Mouse (Mus musculus) C2C12 (cell line): ENCODE data around the gene Hsd17b14. TPM values are rescaled to one million over a fixed set of nuclear protein-coding genes. Genes with fewer than 3 reads are reported as not detected.

ENCODE experiments used
- H3K27me3 ChIP-seq: one replicate; pipeline ENCODE4 v1.6.1; 2011; ENCODE audit not compliant: control insufficient read depth, insufficient read depth, insufficient read length
- H3K36me3 ChIP-seq: one replicate; pipeline ENCODE4 v1.6.1; 2011; ENCODE audit not compliant: control insufficient read depth, insufficient read depth
- H3K4me3 ChIP-seq: one replicate; pipeline ENCODE4 v1.5.1; 2011; ENCODE audit warnings: mild to moderate bottlenecking, control low read depth; ENCODE audit not compliant: poor library complexity, insufficient read depth, severe bottlenecking
- H3K79me2 ChIP-seq: one replicate; pipeline ENCODE4 v1.6.1; 2011; ENCODE audit not compliant: control insufficient read depth, insufficient read depth
- H3K79me3 ChIP-seq: one replicate; pipeline ENCODE4 v1.6.1; 2011; ENCODE audit warnings: low read depth, control low read depth
- H3ac ChIP-seq: one replicate; pipeline ENCODE3; 2011; ENCODE audit warnings: low read depth; ENCODE audit not compliant: control insufficient read depth, insufficient read length
- CEBPB ChIP-seq: IDR thresholded peaks from one replicate; pipeline ENCODE4 v1.6.1; 2011; ENCODE audit warnings: low read depth, mild to moderate bottlenecking, control low read depth, moderate library complexity
- CTCF ChIP-seq: IDR thresholded peaks from one replicate; pipeline ENCODE4 v1.5.1; 2011; ENCODE audit not compliant: control insufficient read depth, insufficient read depth, insufficient read length
- FOSL1 ChIP-seq: IDR thresholded peaks from one replicate; pipeline ENCODE4 v1.8.0; 2011; ENCODE audit warnings: mild to moderate bottlenecking, low read length; ENCODE audit not compliant: poor library complexity, insufficient read depth, severe bottlenecking
- MAX ChIP-seq: IDR thresholded peaks from one replicate; pipeline ENCODE4 v1.6.1; 2011; ENCODE audit warnings: mild to moderate bottlenecking, control low read depth
- MYOD1 ChIP-seq: IDR thresholded peaks from one replicate; pipeline ENCODE4 v1.6.1; 2011; ENCODE audit warnings: low read depth; ENCODE audit not compliant: control insufficient read depth, insufficient read length
- MYOG ChIP-seq: IDR thresholded peaks from one replicate; pipeline ENCODE4 v1.6.1; 2011; ENCODE audit not compliant: control insufficient read depth, insufficient read length; ENCODE audit errors: extremely low read depth
- USF1 ChIP-seq: IDR thresholded peaks from one replicate; pipeline ENCODE4 v1.6.1; 2011; ENCODE audit warnings: low read depth, mild to moderate bottlenecking, control low read depth, moderate library complexity
- polyA plus RNA-seq: library from polyadenylated mRNA; unstranded; fragments of >200 nt; fragmentation: generic; extraction: Trizol; gene quantifications from one replicate; pipeline ENCODE4 v1.2.1, GENCODE M21; 2012; ENCODE audit warnings: missing spikeins

Gene Hsd17b14
- polyA plus RNA-seq, 1 experiment: 1.7 TPM

GRCm38 (mm10) chr7:45617042-45617695 lies 62.5 kb downstream of the Hsd17b14 start, which contains the start of gene Fut1:
Gene Fut1, plus strand, starts transcription at chr7:45617289.
- H3K4me3 ChIP-seq: no peak within 1 kb of the TSS
- no peak within 1 kb of the TSS for H3ac ChIP-seq
- H3K27me3 ChIP-seq: no peaks in the 10 kb centered on the region
- no peaks in the 10 kb centered on the region for H3K36me3 ChIP-seq
- H3K79me3 ChIP-seq: no peaks in the 10 kb centered on the region
- no peaks in the 10 kb centered on the region for H3K79me2 ChIP-seq
- TF ChIP-seq MAX (no peak), MYOD1 (no peak), FOSL1 (no peak), USF1 (no peak), CTCF (no peak), CEBPB (no peak), MYOG (no peak)

Other genes starting within 250 kb of the Hsd17b14 start
- 10.6 TPM for gene Trpm4, start 221.1 kb upstream of the Hsd17b14 start, polyA plus RNA-seq
- 0.51 TPM for gene Hrc, start 219.6 kb upstream of the Hsd17b14 start, polyA plus RNA-seq
- gene Ppfia3, start 187.9 kb upstream of the Hsd17b14 start, polyA plus RNA-seq: 4.8 TPM
- gene Lin7b, start 184.3 kb upstream of the Hsd17b14 start, polyA plus RNA-seq: 0.94 TPM
- 321 TPM for gene Snrnp70, start 159.2 kb upstream of the Hsd17b14 start, polyA plus RNA-seq
- gene Kcna7, start 149.2 kb upstream of the Hsd17b14 start, polyA plus RNA-seq: 0.01 TPM
- gene Ntf5, start 141.2 kb upstream of the Hsd17b14 start, polyA plus RNA-seq: 0.92 TPM
- not detected for gene Lhb, start 134.1 kb upstream of the Hsd17b14 start, polyA plus RNA-seq
- 25.2 TPM for gene Gys1, start 120.0 kb upstream of the Hsd17b14 start, polyA plus RNA-seq
- 179 TPM for gene Ruvbl2, start 116.8 kb upstream of the Hsd17b14 start, polyA plus RNA-seq
- gene Ftl1, start 95.0 kb upstream of the Hsd17b14 start, polyA plus RNA-seq: 14,288 TPM
- gene Bax, start 88.0 kb upstream of the Hsd17b14 start, polyA plus RNA-seq: 642 TPM
- gene Tulp2, start 73.0 kb upstream of the Hsd17b14 start, polyA plus RNA-seq: not detected
- not detected for gene Gm45808, start 68.1 kb upstream of the Hsd17b14 start, polyA plus RNA-seq
- gene Dhdh, start 66.1 kb upstream of the Hsd17b14 start, polyA plus RNA-seq: 0.07 TPM
- gene Nucb1, start 44.5 kb upstream of the Hsd17b14 start, polyA plus RNA-seq: 115 TPM
- 32.5 TPM for gene Ppp1r15a, start 28.6 kb upstream of the Hsd17b14 start, polyA plus RNA-seq
- gene Plekha4, start 28.6 kb upstream of the Hsd17b14 start, polyA plus RNA-seq: 0.89 TPM
- gene Bcat2, start 15.3 kb downstream of the Hsd17b14 start, polyA plus RNA-seq: 26.5 TPM
- 0.97 TPM for gene Fgf21, start 60.6 kb downstream of the Hsd17b14 start, polyA plus RNA-seq
- gene Fut1, start 62.4 kb downstream of the Hsd17b14 start, polyA plus RNA-seq: 0.04 TPM
- gene Izumo1, start 66.9 kb downstream of the Hsd17b14 start, polyA plus RNA-seq: not detected
- gene Rasip1, start 72.6 kb downstream of the Hsd17b14 start, polyA plus RNA-seq: not detected
- gene Mamstr, start 85.1 kb downstream of the Hsd17b14 start, polyA plus RNA-seq: 0.48 TPM
- 0.01 TPM for gene Fut2, start 111.5 kb downstream of the Hsd17b14 start, polyA plus RNA-seq
- 0.04 TPM for gene Ntn5, start 129.1 kb downstream of the Hsd17b14 start, polyA plus RNA-seq
- gene Sec1, start 139.5 kb downstream of the Hsd17b14 start, polyA plus RNA-seq: 0.18 TPM
- 0.44 TPM for gene Car11, start 144.9 kb downstream of the Hsd17b14 start, polyA plus RNA-seq
- gene Dbp, start 150.2 kb downstream of the Hsd17b14 start, polyA plus RNA-seq: 5.6 TPM
- 4,453 TPM for gene Rpl18, start 160.6 kb downstream of the Hsd17b14 start, polyA plus RNA-seq
- 16.9 TPM for gene Sphk2, start 163.1 kb downstream of the Hsd17b14 start, polyA plus RNA-seq
- 0.48 TPM for gene Fam83e, start 166.3 kb downstream of the Hsd17b14 start, polyA plus RNA-seq
- 0.33 TPM for gene Spaca4, start 170.9 kb downstream of the Hsd17b14 start, polyA plus RNA-seq
- 0.27 TPM for gene Lmtk3, start 228.8 kb downstream of the Hsd17b14 start, polyA plus RNA-seq
- gene Sult2b1, start 229.8 kb downstream of the Hsd17b14 start, polyA plus RNA-seq: 0.13 TPM